Mouse (Mus musculus): Measurements from ENCODE around the gene 4930519P11Rik. TPM values are rescaled to one million over a fixed set of nuclear protein-coding genes. Genes with fewer than 3 reads are reported as not detected.

4930519P11Rik gene
- polyA plus RNA-seq, 1 experiment from 2014 or later: 0.89 TPM

GRCm38 (mm10) chr2:154574271-154574670, 39.0 kb downstream of the 4930519P11Rik start:
- H3K4me1 ChIP-seq: peaks cover 22% of the 10 kb centered on the region
- no peaks in the 10 kb centered on the region for H3K36me3 ChIP-seq
- no peak overlapping the region for H3K4me3 ChIP-seq
- WGBS: 32% methylated on average over 7 of the region's 7 CpGs
- H3K4me2 ChIP-seq (replicated peaks): no peak overlapping the region
- no peaks in the 10 kb centered on the region for H3K27me3 ChIP-seq
- no peak overlapping the region for H3K9ac ChIP-seq (replicated peaks)
- H3K9me3 ChIP-seq: no peaks in the 10 kb centered on the region
- no peak for ATAC-seq (replicated peaks)
- no peak overlapping the region for H3K27ac ChIP-seq (replicated peaks)

- Histone ChIP-seq H3K4me3 (no peak overlapping the region), H3K27me3 (no peaks in the 10 kb centered on the region), H3K36me3 (no peaks in the 10 kb centered on the region), H3K4me2 (replicated peaks) (no peak overlapping the region), H3K9me3 (no peaks in the 10 kb centered on the region), H3K4me1 (peaks cover 35% of the 10 kb centered on the region), H3K27ac (replicated peaks) (no peak overlapping the region), H3K9ac (replicated peaks) (no peak overlapping the region)
- no peak for ATAC-seq (replicated peaks)
- WGBS: 81% methylated on average over 3 of the region's 3 CpGs
Measured at GRCm38 (mm10) chr2:154572996-154573395, 40.2 kb downstream of the 4930519P11Rik start.

- H3K9me3 ChIP-seq: no peaks in the 10 kb centered on the region
- 78% methylated on average over 8 of the region's 8 CpGs for WGBS
- H3K4me1 ChIP-seq: peaks cover 35% of the 10 kb centered on the region
- H3K4me2 ChIP-seq (replicated peaks): no peak overlapping the region
- 0 out of 2 replicates have a peak overlapping the region, but pooled peaks have one; percentile 35 for H3K27ac ChIP-seq (replicated peaks)
- no peak overlapping the region for H3K4me3 ChIP-seq
- H3K36me3 ChIP-seq: no peaks in the 10 kb centered on the region
- ATAC-seq (replicated peaks): no peak
- H3K9ac ChIP-seq (replicated peaks): no peak overlapping the region
- H3K27me3 ChIP-seq: no peaks in the 10 kb centered on the region
Measured at GRCm38 (mm10) chr2:154571976-154572375, 41.3 kb downstream of the 4930519P11Rik start.

- 87% methylated on average over 4 of the region's 4 CpGs for WGBS
- no peak overlapping the region for H3K27ac ChIP-seq (replicated peaks)
Measured at GRCm38 (mm10) chr2:154571266-154571665, 42.0 kb downstream of the 4930519P11Rik start.

GRCm38 (mm10) chr2:154570666-154571065, 42.6 kb downstream of the 4930519P11Rik start:
- no peak for ATAC-seq (replicated peaks)
- Histone ChIP-seq H3K4me1 (peaks cover 45% of the 10 kb centered on the region), H3K36me3 (no peaks in the 10 kb centered on the region), H3K9me3 (no peaks in the 10 kb centered on the region), H3K27ac (replicated peaks) (no peak overlapping the region), H3K4me2 (replicated peaks) (peak overlapping the region; percentile 90; the same call in 1 of the 2 replicates), H3K4me3 (no peak overlapping the region), H3K27me3 (no peaks in the 10 kb centered on the region), H3K9ac (replicated peaks) (no peak overlapping the region)
- WGBS: 67% methylated on average over 4 of the region's 4 CpGs

More at GRCm38 (mm10) chr2:154571266-154571665, 42.0 kb downstream of the 4930519P11Rik start:
- no peak overlapping the region for H3K9ac ChIP-seq (replicated peaks)
- no peaks in the 10 kb centered on the region for H3K27me3 ChIP-seq
- H3K4me2 ChIP-seq (replicated peaks): no peak overlapping the region
- no peak for ATAC-seq (replicated peaks)
- H3K9me3 ChIP-seq: no peaks in the 10 kb centered on the region
- H3K36me3 ChIP-seq: no peaks in the 10 kb centered on the region
- peaks cover 39% of the 10 kb centered on the region for H3K4me1 ChIP-seq
- H3K4me3 ChIP-seq: no peak overlapping the region

DNA sequence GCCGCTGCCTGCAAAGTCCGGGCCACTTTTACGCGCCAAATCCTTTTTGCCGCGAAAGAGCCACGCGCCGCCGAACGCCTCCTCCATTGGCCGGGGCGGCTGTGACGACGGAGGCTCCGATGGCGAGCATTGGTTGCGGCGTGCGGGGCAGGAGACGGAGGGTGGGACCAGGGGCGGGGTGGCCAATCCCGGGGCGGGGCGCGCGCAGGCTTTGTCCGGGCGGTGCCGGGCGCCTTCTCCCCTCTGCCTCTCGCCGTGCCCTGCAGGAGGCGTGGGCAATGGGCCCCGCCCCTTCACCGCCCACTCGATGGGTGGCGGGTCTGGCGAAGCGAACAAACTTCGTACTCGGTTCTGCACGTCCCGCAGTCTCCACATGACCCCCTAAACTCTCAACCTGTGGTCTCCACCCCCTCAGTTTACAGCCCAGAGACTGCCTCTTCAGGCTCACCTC, 43.4 kb downstream of the 4930519P11Rik start, which contains the start of gene E2f1:
Gene E2f1, minus strand, starts transcription at position 57 of the 451 bp plus-strand sequence.
- Histone ChIP-seq H3K4me1 (peaks cover 53% of the 10 kb centered on the region), H3K9me3 (no peaks in the 10 kb centered on the region), H3K27ac (replicated peaks) (peak within 1 kb of the TSS; percentile 73), H3K27me3 (no peaks in the 10 kb centered on the region), H3K36me3 (no peaks in the 10 kb centered on the region), H3K4me3 (peak within 1 kb of the TSS; percentile 88), H3K4me2 (replicated peaks) (peak within 1 kb of the TSS; percentile 90), H3K9ac (replicated peaks) (peak within 1 kb of the TSS; percentile 55)
- ATAC-seq (replicated peaks): peak; percentile 99
- under 1% methylated on average over 41 of the region's 44 CpGs for WGBS

DNA sequence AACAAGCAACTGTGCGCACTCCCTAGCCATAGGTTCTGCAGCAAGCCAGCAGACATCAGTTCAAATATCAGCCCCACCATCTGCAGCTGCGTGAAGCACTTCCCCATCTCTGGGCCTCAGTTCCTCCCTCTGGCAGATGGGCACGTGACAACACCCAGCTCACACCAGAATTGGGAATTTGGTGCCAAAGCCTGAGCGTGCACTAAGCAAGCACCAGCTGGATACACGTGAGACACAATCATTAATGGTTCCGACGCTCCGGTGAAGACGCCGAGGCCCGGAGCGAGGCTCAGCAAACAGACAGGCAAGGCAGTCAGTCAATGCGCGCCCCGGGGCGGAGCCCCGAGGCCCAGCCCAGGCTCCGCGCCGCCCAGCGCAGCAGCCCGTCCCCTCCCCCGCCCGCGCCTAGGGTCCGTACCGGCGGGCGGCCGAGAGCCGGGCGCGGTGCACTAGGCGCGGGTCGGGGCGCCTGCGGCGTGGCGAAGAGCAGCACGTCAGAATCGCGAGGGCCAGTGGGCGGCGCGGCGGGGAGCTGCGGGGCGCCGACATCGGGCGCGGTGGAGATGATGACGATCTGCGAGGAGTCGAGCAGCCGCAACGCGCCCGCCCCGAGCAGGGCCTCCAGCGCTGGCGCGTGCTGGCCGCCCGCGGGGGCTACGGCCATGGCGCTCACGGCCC, 44.0 kb downstream of the 4930519P11Rik start:
- no peaks in the 10 kb centered on the region for H3K27me3 ChIP-seq
- peak overlapping the region; percentile 90 for H3K4me2 ChIP-seq (replicated peaks)
- peak overlapping the region; percentile 55 for H3K9ac ChIP-seq (replicated peaks)
- WGBS: under 1% methylated on average over 54 of the region's 70 CpGs
- ATAC-seq (replicated peaks): peak; percentile 70
- peak overlapping the region; percentile 88 for H3K4me3 ChIP-seq
- H3K4me1 ChIP-seq: peaks cover 53% of the 10 kb centered on the region
- no peaks in the 10 kb centered on the region for H3K9me3 ChIP-seq
- H3K27ac ChIP-seq (replicated peaks): peak overlapping the region; percentile 73
- H3K36me3 ChIP-seq: no peaks in the 10 kb centered on the region

DNA sequence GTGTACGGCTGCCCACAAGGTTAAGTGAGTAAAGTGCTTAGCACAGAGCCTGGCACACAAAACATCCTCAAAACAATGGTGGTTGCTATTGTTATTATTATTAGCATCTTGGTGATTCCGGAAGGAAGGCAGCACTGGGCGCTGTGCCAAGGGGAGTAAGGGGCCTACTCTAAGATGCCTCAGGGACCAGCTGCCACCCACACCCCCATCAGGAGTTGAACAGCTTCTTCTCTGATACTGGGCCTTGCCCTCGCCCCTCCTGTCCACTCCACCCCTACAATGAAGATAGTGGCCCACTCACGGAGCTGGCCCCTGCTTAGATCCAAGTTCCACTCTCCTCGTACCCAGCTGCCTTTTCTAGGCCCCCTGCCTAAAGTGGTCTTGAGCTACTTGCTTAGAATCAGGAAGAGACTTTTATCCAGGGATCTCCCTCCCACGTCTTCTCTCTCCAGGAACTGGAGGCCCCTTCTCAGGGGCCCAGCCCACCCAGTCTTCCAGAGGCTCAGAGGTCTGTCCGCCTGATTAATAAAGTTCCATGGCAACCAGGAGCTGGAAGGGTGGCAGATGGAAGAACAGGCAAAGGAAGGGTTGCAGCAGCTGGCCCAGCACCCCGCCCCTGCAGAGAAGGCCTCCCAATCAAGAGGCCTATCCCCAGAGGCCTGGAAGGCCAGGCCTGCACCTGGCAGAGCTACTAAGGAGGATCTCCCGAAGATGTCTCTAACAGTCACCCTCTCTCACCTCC, 44.7 kb downstream of the 4930519P11Rik start:
- Histone ChIP-seq H3K27me3 (no peaks in the 10 kb centered on the region), H3K4me3 (peak overlapping the region; percentile 88), H3K36me3 (no peaks in the 10 kb centered on the region), H3K4me1 (peaks cover 53% of the 10 kb centered on the region), H3K4me2 (replicated peaks) (peak overlapping the region; percentile 90), H3K9me3 (no peaks in the 10 kb centered on the region), H3K9ac (replicated peaks) (peak overlapping the region; percentile 55), H3K27ac (replicated peaks) (peak overlapping the region; percentile 73)
- 2% methylated on average over 10 of the region's 10 CpGs for whole genome bisulfite sequencing
- ATAC-seq (replicated peaks): peak; percentile 10

- no peak overlapping the region for H3K9ac ChIP-seq (replicated peaks)
Measured at GRCm38 (mm10) chr2:154567766-154568165, 45.5 kb downstream of the 4930519P11Rik start.

DNA sequence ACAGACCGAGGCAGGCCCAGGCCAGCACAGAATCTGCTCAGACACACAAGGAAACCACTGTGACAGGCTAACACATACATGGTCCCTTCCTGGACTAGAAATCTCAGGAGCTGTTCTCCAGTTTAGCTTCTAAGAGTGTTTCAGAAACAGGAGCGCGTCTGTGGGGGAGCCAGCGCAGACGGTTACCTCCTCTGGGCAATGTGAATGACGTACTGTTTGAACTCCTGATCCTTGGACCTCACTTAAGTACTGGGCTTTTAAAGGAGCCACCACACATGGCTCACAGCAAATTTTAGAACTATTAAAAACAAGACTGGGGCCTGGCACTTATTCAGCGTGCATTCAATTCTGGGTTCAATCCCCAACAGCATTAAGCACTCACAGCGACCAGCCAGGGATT, 46.6 kb downstream of the 4930519P11Rik start:
- Histone ChIP-seq H3K36me3 (no peaks in the 10 kb centered on the region), H3K4me3 (no peak overlapping the region), H3K27me3 (no peaks in the 10 kb centered on the region), H3K9me3 (no peaks in the 10 kb centered on the region), H3K9ac (replicated peaks) (no peak overlapping the region), H3K4me2 (replicated peaks) (no peak overlapping the region), H3K27ac (replicated peaks) (no peak overlapping the region; the same call in 1 of the 2 replicates), H3K4me1 (peaks cover 53% of the 10 kb centered on the region)
- ATAC-seq (replicated peaks): no peak
- WGBS: 53% methylated on average over 8 of the region's 8 CpGs

More at GRCm38 (mm10) chr2:154567766-154568165, 45.5 kb downstream of the 4930519P11Rik start:
- Histone ChIP-seq H3K27me3 (no peaks in the 10 kb centered on the region), H3K4me3 (peak overlapping the region; percentile 88), H3K27ac (replicated peaks) (peak overlapping the region; percentile 73), H3K4me1 (peaks cover 53% of the 10 kb centered on the region), H3K36me3 (no peaks in the 10 kb centered on the region), H3K4me2 (replicated peaks) (peak overlapping the region; percentile 90), H3K9me3 (no peaks in the 10 kb centered on the region)
- 62% methylated on average over 2 of the region's 2 CpGs for WGBS
- no peak for ATAC-seq (replicated peaks)

- peak overlapping the region; percentile 46 for H3K27ac ChIP-seq (replicated peaks)
- H3K4me3 ChIP-seq: no peak overlapping the region
- H3K9ac ChIP-seq (replicated peaks): no peak overlapping the region
- H3K9me3 ChIP-seq: no peaks in the 10 kb centered on the region
- H3K4me1 ChIP-seq: peaks cover 49% of the 10 kb centered on the region
- WGBS: 56% methylated on average over 3 of the region's 3 CpGs
- no peaks in the 10 kb centered on the region for H3K36me3 ChIP-seq
- no peaks in the 10 kb centered on the region for H3K27me3 ChIP-seq
- ATAC-seq (replicated peaks): no peak
- no peak overlapping the region for H3K4me2 ChIP-seq (replicated peaks)
Measured at GRCm38 (mm10) chr2:154565562-154565961, 47.7 kb downstream of the 4930519P11Rik start.

GRCm38 (mm10) chr2:154563612-154564170, 49.5 kb downstream of the 4930519P11Rik start:
- Histone ChIP-seq H3K9ac (replicated peaks) (no peak overlapping the region), H3K36me3 (no peaks in the 10 kb centered on the region), H3K9me3 (no peaks in the 10 kb centered on the region), H3K4me1 (peaks cover 42% of the 10 kb centered on the region), H3K27me3 (no peaks in the 10 kb centered on the region), H3K4me2 (replicated peaks) (no peak overlapping the region), H3K4me3 (no peak overlapping the region), H3K27ac (replicated peaks) (no peak overlapping the region)
- 91% methylated on average over 22 of the region's 22 CpGs for WGBS
- no peak for ATAC-seq (replicated peaks)
